Mouse (Mus musculus): ENCODE results near the gene Rbbp4. TPM values are rescaled to one million over a fixed set of nuclear protein-coding genes. Genes with fewer than 3 reads are reported as not detected.

Rbbp4 gene
- polyA plus RNA-seq, 1 experiment from 2014 or later: 470 TPM

GRCm38 (mm10) chr4:129342705-129343104 is 7.5 kb upstream of the Rbbp4 start:
- 93% methylated on average over 2 of the region's 2 CpGs for WGBS

GRCm38 (mm10) chr4:129341888-129342287 is 6.7 kb upstream of the Rbbp4 start:
- Histone ChIP-seq H3K27ac (no peak overlapping the region), H3K4me1 (replicated peaks) (peaks cover 9% of the 10 kb centered on the region; the same call in 1 of the 2 replicates), H3K36me3 (peaks cover 69% of the 10 kb centered on the region), H3K27me3 (ENCODE audit: insufficient read depth, poor library complexity, severe bottlenecking) (no peaks in the 10 kb centered on the region), H3K4me3 (no peak overlapping the region), H3K9me3 (no peaks in the 10 kb centered on the region)
- DNase-seq (ENCODE audit: low spot score): no peak
- WGBS: 86% methylated on average over 1 of the region's 1 CpGs

More at GRCm38 (mm10) chr4:129342705-129343104, 7.5 kb upstream of the Rbbp4 start:
- H3K36me3 ChIP-seq: peaks cover 72% of the 10 kb centered on the region
- no peaks in the 10 kb centered on the region for H3K9me3 ChIP-seq
- no peak overlapping the region for H3K27ac ChIP-seq
- no peak for DNase-seq (ENCODE audit: low spot score)
- no peaks in the 10 kb centered on the region for H3K27me3 ChIP-seq (ENCODE audit: insufficient read depth, poor library complexity, severe bottlenecking)
- peaks cover 2% of the 10 kb centered on the region; the same call in 1 of the 2 replicates for H3K4me1 ChIP-seq (replicated peaks)
- no peak overlapping the region for H3K4me3 ChIP-seq

- no peak overlapping the region for H3K27ac ChIP-seq
- peaks cover 49% of the 10 kb centered on the region for H3K36me3 ChIP-seq
- no peak for DNase-seq (ENCODE audit: low spot score)
- H3K4me1 ChIP-seq (replicated peaks): peaks cover 14% of the 10 kb centered on the region; the same call in 1 of the 2 replicates
- 97% methylated on average over 3 of the region's 3 CpGs for WGBS
- no peaks in the 10 kb centered on the region for H3K9me3 ChIP-seq
- no peaks in the 10 kb centered on the region for H3K27me3 ChIP-seq (ENCODE audit: insufficient read depth, poor library complexity, severe bottlenecking)
- no peak overlapping the region for H3K4me3 ChIP-seq
Observed at GRCm38 (mm10) chr4:129339743-129340142, 4.6 kb upstream of the Rbbp4 start.

GRCm38 (mm10) chr4:129336291-129336690 is 1.1 kb upstream of the Rbbp4 start:
- H3K27me3 ChIP-seq (ENCODE audit: insufficient read depth, poor library complexity, severe bottlenecking): no peaks in the 10 kb centered on the region
- H3K9me3 ChIP-seq: no peaks in the 10 kb centered on the region
- peaks cover 42% of the 10 kb centered on the region for H3K4me1 ChIP-seq (replicated peaks)
- no peak for DNase-seq (ENCODE audit: low spot score)
- WGBS: 57% methylated on average over 14 of the region's 14 CpGs
- peak overlapping the region; percentile 94 for H3K4me3 ChIP-seq
- H3K27ac ChIP-seq: peak overlapping the region; percentile 99
- peaks cover 41% of the 10 kb centered on the region for H3K36me3 ChIP-seq

GRCm38 (mm10) chr4:129334677-129335215 is 424 bp downstream of the Rbbp4 start:
- H3K9me3 ChIP-seq: no peaks in the 10 kb centered on the region
- peaks cover 43% of the 10 kb centered on the region for H3K36me3 ChIP-seq
- no peak for DNase-seq (ENCODE audit: low spot score)
- peak overlapping the region; percentile 94 for H3K4me3 ChIP-seq
- no peaks in the 10 kb centered on the region for H3K27me3 ChIP-seq (ENCODE audit: insufficient read depth, poor library complexity, severe bottlenecking)
- peak overlapping the region; percentile 99 for H3K27ac ChIP-seq
- under 1% methylated on average over 62 of the region's 62 CpGs for WGBS
- H3K4me1 ChIP-seq (replicated peaks): peaks cover 49% of the 10 kb centered on the region

- Histone ChIP-seq H3K4me1 (replicated peaks) (peaks cover 49% of the 10 kb centered on the region), H3K27me3 (ENCODE audit: insufficient read depth, poor library complexity, severe bottlenecking) (no peaks in the 10 kb centered on the region), H3K9me3 (no peaks in the 10 kb centered on the region), H3K4me3 (peak overlapping the region; percentile 94), H3K27ac (no peak overlapping the region), H3K36me3 (peaks cover 60% of the 10 kb centered on the region)
- 46% methylated on average over 1 of the region's 1 CpGs for WGBS
- DNase-seq (ENCODE audit: low spot score): no peak
Observed at GRCm38 (mm10) chr4:129332846-129333245, 2.3 kb downstream of the Rbbp4 start.

- H3K27ac ChIP-seq: no peak overlapping the region
- H3K36me3 ChIP-seq: peaks cover 100% of the 10 kb centered on the region
- 88% methylated on average over 1 of the region's 1 CpGs for WGBS
- no peak for DNase-seq (ENCODE audit: low spot score)
- peaks cover 7% of the 10 kb centered on the region; the same call in 1 of the 2 replicates for H3K4me1 ChIP-seq (replicated peaks)
- H3K27me3 ChIP-seq (ENCODE audit: insufficient read depth, poor library complexity, severe bottlenecking): no peaks in the 10 kb centered on the region
- H3K4me3 ChIP-seq: no peak overlapping the region
- no peaks in the 10 kb centered on the region for H3K9me3 ChIP-seq
Observed at GRCm38 (mm10) chr4:129326191-129326590, 9.0 kb downstream of the Rbbp4 start.

GRCm38 (mm10) chr4:129324756-129325155 is 10.4 kb downstream of the Rbbp4 start:
- Histone ChIP-seq H3K9me3 (no peaks in the 10 kb centered on the region), H3K27ac (no peak overlapping the region), H3K27me3 (ENCODE audit: insufficient read depth, poor library complexity, severe bottlenecking) (no peaks in the 10 kb centered on the region), H3K4me3 (no peak overlapping the region), H3K4me1 (replicated peaks) (no peaks in the 10 kb centered on the region), H3K36me3 (peaks cover 100% of the 10 kb centered on the region)
- WGBS: 92% methylated on average over 1 of the region's 1 CpGs
- DNase-seq (ENCODE audit: low spot score): no peak

GRCm38 (mm10) chr4:129323491-129323890 is 11.7 kb downstream of the Rbbp4 start:
- DNase-seq (ENCODE audit: low spot score): no peak
- Histone ChIP-seq H3K4me1 (replicated peaks) (no peaks in the 10 kb centered on the region), H3K36me3 (peaks cover 100% of the 10 kb centered on the region), H3K27me3 (ENCODE audit: insufficient read depth, poor library complexity, severe bottlenecking) (no peaks in the 10 kb centered on the region), H3K27ac (no peak overlapping the region), H3K9me3 (no peaks in the 10 kb centered on the region), H3K4me3 (no peak overlapping the region)
- 96% methylated on average over 1 of the region's 1 CpGs for WGBS

GRCm38 (mm10) chr4:129322042-129322441 is 13.1 kb downstream of the Rbbp4 start:
- 94% methylated on average over 5 of the region's 5 CpGs for WGBS
- Histone ChIP-seq H3K27ac (no peak overlapping the region), H3K9me3 (no peaks in the 10 kb centered on the region), H3K27me3 (ENCODE audit: insufficient read depth, poor library complexity, severe bottlenecking) (no peaks in the 10 kb centered on the region), H3K4me1 (replicated peaks) (no peaks in the 10 kb centered on the region), H3K36me3 (peaks cover 100% of the 10 kb centered on the region), H3K4me3 (no peak overlapping the region)
- DNase-seq (ENCODE audit: low spot score): no peak

GRCm38 (mm10) chr4:129320876-129321275 is 14.3 kb downstream of the Rbbp4 start:
- no peak for DNase-seq (ENCODE audit: low spot score)
- WGBS: 91% methylated on average over 1 of the region's 1 CpGs
- no peak overlapping the region for H3K27ac ChIP-seq
- no peak overlapping the region for H3K4me3 ChIP-seq
- no peaks in the 10 kb centered on the region for H3K27me3 ChIP-seq (ENCODE audit: insufficient read depth, poor library complexity, severe bottlenecking)
- H3K9me3 ChIP-seq: no peaks in the 10 kb centered on the region
- H3K4me1 ChIP-seq (replicated peaks): no peaks in the 10 kb centered on the region
- peaks cover 100% of the 10 kb centered on the region for H3K36me3 ChIP-seq

GRCm38 (mm10) chr4:129313886-129314285 is 21.3 kb downstream of the Rbbp4 start:
- no peak overlapping the region for H3K4me3 ChIP-seq
- H3K4me1 ChIP-seq (replicated peaks): no peaks in the 10 kb centered on the region
- H3K36me3 ChIP-seq: peaks cover 100% of the 10 kb centered on the region
- H3K9me3 ChIP-seq: no peaks in the 10 kb centered on the region
- H3K27me3 ChIP-seq (ENCODE audit: insufficient read depth, poor library complexity, severe bottlenecking): no peaks in the 10 kb centered on the region
- WGBS: 92% methylated on average over 3 of the region's 3 CpGs
- DNase-seq (ENCODE audit: low spot score): no peak
- H3K27ac ChIP-seq: no peak overlapping the region

- WGBS: 95% methylated on average over 1 of the region's 1 CpGs
Observed at GRCm38 (mm10) chr4:129307936-129308335, 27.2 kb downstream of the Rbbp4 start.

GRCm38 (mm10) chr4:129304306-129304705 is 30.9 kb downstream of the Rbbp4 start:
- Histone ChIP-seq H3K4me3 (no peak overlapping the region), H3K27ac (no peak overlapping the region), H3K36me3 (peaks cover 46% of the 10 kb centered on the region), H3K27me3 (ENCODE audit: insufficient read depth, poor library complexity, severe bottlenecking) (no peaks in the 10 kb centered on the region), H3K4me1 (replicated peaks) (peaks cover 6% of the 10 kb centered on the region), H3K9me3 (0 out of 2 replicates have a peak, but pooled peaks cover 8% of the 10 kb centered on the region)
- no peak for DNase-seq (ENCODE audit: low spot score)
- 83% methylated on average over 1 of the region's 1 CpGs for WGBS

More at GRCm38 (mm10) chr4:129307936-129308335, 27.2 kb downstream of the Rbbp4 start:
- H3K36me3 ChIP-seq: peaks cover 82% of the 10 kb centered on the region
- 0 out of 2 replicates have a peak, but pooled peaks cover 3% of the 10 kb centered on the region for H3K4me1 ChIP-seq (replicated peaks)
- no peak for DNase-seq (ENCODE audit: low spot score)
- H3K9me3 ChIP-seq: no peaks in the 10 kb centered on the region
- no peak overlapping the region for H3K4me3 ChIP-seq
- H3K27me3 ChIP-seq (ENCODE audit: insufficient read depth, poor library complexity, severe bottlenecking): no peaks in the 10 kb centered on the region
- no peak overlapping the region for H3K27ac ChIP-seq

Measured in hindbrain, embryonic 10.5 days (tissue).